Mouse (Mus musculus): ENCODE data around the gene Bhlha15. TPM values are rescaled to one million over a fixed set of nuclear protein-coding genes. Genes with fewer than 3 reads are reported as not detected.

Gene Bhlha15
- polyA plus RNA-seq, 1 experiment from 2014 or later: 0.08 TPM

DNA sequence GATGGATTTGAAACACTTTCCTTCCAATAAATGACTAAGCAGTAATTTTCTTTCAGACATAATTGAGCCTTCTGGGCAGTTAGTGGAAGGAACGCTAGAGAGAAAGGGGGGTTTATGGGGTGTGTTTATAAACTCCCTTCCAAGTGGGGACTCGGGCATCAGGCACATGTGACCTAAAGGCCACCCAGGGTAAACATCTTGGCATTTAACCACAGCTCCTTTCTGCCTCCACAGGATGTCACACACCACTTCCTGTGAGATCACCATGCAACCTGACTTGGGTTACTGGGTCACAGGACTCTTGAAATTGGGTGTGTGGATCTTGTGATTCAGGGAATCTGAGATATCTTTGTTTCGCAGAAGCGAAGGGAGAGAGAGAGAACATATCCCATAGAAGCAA is 31.2 kb downstream of the Bhlha15 start:
- 74% methylated on average over 4 of the region's 4 CpGs for WGBS
- Histone ChIP-seq H3K4me3 (no peak overlapping the region), H3K36me3 (peaks cover 9% of the 10 kb centered on the region; the same call in 1 of the 2 replicates), H3K27me3 (no peaks in the 10 kb centered on the region), H3K9ac (no peak overlapping the region), H3K4me2 (replicated peaks) (no peak overlapping the region), H3K4me1 (peaks cover 20% of the 10 kb centered on the region), H3K9me3 (replicated peaks) (no peaks in the 10 kb centered on the region), H3K27ac (no peak overlapping the region)
- ATAC-seq (ENCODE audit: low FRiP score): no peak

DNA sequence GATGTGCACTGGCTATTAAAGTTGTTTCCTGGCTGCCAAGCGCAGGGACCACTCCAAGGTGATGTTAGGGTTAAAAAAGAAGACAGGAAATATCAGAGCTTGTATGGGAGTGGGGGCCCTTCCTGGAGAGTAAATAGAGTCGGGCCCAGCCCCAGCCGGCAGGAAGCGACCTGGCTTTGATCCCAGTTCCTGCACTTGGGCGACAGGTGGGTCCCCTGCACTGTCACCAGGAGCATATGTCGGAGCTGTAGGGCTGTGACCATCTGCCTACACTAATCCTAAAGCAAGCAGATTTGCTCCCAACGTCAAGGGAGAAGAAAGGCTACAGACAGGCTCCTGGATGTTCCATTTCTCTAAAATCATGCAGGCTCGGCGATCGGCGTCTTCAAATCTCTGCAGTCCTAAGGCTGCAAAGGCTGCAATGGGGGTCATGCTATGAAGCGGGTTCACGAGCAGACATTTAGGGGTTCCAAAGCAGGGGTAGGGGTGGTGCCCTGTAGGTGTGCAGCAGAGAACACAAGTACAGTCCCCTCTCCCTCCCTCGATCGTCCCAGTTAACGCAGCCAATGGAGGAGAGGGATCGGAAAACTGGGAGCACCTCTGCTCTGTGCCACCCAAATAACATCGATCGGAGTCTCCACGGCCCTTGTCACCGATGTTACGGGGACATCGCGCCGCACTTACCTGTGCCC is 32.9 kb downstream of the Bhlha15 start:
- H3K4me1 ChIP-seq: peaks cover 20% of the 10 kb centered on the region
- no peaks in the 10 kb centered on the region for H3K27me3 ChIP-seq
- peak overlapping the region; percentile 77 for H3K4me3 ChIP-seq
- no peaks in the 10 kb centered on the region for H3K9me3 ChIP-seq (replicated peaks)
- H3K27ac ChIP-seq: peak overlapping the region; percentile 26
- ATAC-seq (ENCODE audit: low FRiP score): peak; percentile 81
- H3K9ac ChIP-seq: peak overlapping the region; percentile 83
- H3K4me2 ChIP-seq (replicated peaks): peak overlapping the region; percentile 81
- 0 out of 2 replicates have a peak, but pooled peaks cover 3% of the 10 kb centered on the region for H3K36me3 ChIP-seq
- 4% methylated on average over 25 of the region's 25 CpGs for WGBS

- peak within 1 kb of the TSS; percentile 77 for H3K4me3 ChIP-seq
- WGBS: under 1% methylated on average over 37 of the region's 37 CpGs
- H3K27ac ChIP-seq: peak within 1 kb of the TSS; percentile 73
- H3K4me2 ChIP-seq (replicated peaks): peak within 1 kb of the TSS; percentile 81
- no peaks in the 10 kb centered on the region for H3K9me3 ChIP-seq (replicated peaks)
- no peaks in the 10 kb centered on the region for H3K27me3 ChIP-seq
- H3K4me1 ChIP-seq: peaks cover 20% of the 10 kb centered on the region
- H3K36me3 ChIP-seq: 0 out of 2 replicates have a peak, but pooled peaks cover under 1% of the 10 kb centered on the region
- peak; percentile 96 for ATAC-seq (ENCODE audit: low FRiP score)
- peak within 1 kb of the TSS; percentile 83 for H3K9ac ChIP-seq
These were observed 33.4 kb downstream of the Bhlha15 start, which contains the start of gene Tecpr1 for GRCm38 (mm10) chr5:144223503-144223862. TSS of gene Tecpr1 (minus strand) at chr5:144223615.

GRCm38 (mm10) chr5:144223899-144224816 is 34.1 kb downstream of the Bhlha15 start:
- peak overlapping the region; percentile 76 for H3K9ac ChIP-seq
- H3K27me3 ChIP-seq: no peaks in the 10 kb centered on the region
- no peaks in the 10 kb centered on the region for H3K9me3 ChIP-seq (replicated peaks)
- peak; percentile 46; the same call in 1 of the 2 replicates for ATAC-seq (ENCODE audit: low FRiP score)
- peak overlapping the region; percentile 73 for H3K27ac ChIP-seq
- 24% methylated on average over 18 of the region's 18 CpGs for WGBS
- H3K4me2 ChIP-seq (replicated peaks): peak overlapping the region; percentile 81
- H3K4me3 ChIP-seq: peak overlapping the region; percentile 77
- peaks cover 20% of the 10 kb centered on the region for H3K4me1 ChIP-seq
- no peaks in the 10 kb centered on the region for H3K36me3 ChIP-seq

- no peak for ATAC-seq (ENCODE audit: low FRiP score)
- Histone ChIP-seq H3K27ac (no peak overlapping the region), H3K9me3 (replicated peaks) (no peaks in the 10 kb centered on the region), H3K4me3 (no peak overlapping the region), H3K9ac (no peak overlapping the region), H3K36me3 (no peaks in the 10 kb centered on the region), H3K4me2 (replicated peaks) (no peak overlapping the region), H3K27me3 (no peaks in the 10 kb centered on the region), H3K4me1 (peaks cover 20% of the 10 kb centered on the region)
- WGBS: 25% methylated on average over 11 of the region's 11 CpGs
These were observed 36.1 kb downstream of the Bhlha15 start for GRCm38 (mm10) chr5:144226220-144226619.

GRCm38 (mm10) chr5:144230216-144230615 is 40.1 kb downstream of the Bhlha15 start:
- Histone ChIP-seq H3K4me3 (no peak overlapping the region), H3K9ac (no peak overlapping the region), H3K4me1 (no peaks in the 10 kb centered on the region), H3K27me3 (no peaks in the 10 kb centered on the region), H3K4me2 (replicated peaks) (no peak overlapping the region), H3K9me3 (replicated peaks) (no peaks in the 10 kb centered on the region), H3K27ac (no peak overlapping the region), H3K36me3 (no peaks in the 10 kb centered on the region)
- WGBS: 90% methylated on average over 7 of the region's 7 CpGs
- ATAC-seq (ENCODE audit: low FRiP score): no peak

- H3K4me1 ChIP-seq: no peaks in the 10 kb centered on the region
- H3K27ac ChIP-seq: no peak overlapping the region
- H3K36me3 ChIP-seq: no peaks in the 10 kb centered on the region
- no peak overlapping the region for H3K4me2 ChIP-seq (replicated peaks)
- H3K4me3 ChIP-seq: no peak overlapping the region
- H3K27me3 ChIP-seq: no peaks in the 10 kb centered on the region
- 80% methylated on average over 1 of the region's 1 CpGs for WGBS
- no peak overlapping the region for H3K9ac ChIP-seq
- ATAC-seq (ENCODE audit: low FRiP score): no peak
- no peaks in the 10 kb centered on the region for H3K9me3 ChIP-seq (replicated peaks)
These were observed 41.3 kb downstream of the Bhlha15 start for GRCm38 (mm10) chr5:144231410-144231809.

DNA sequence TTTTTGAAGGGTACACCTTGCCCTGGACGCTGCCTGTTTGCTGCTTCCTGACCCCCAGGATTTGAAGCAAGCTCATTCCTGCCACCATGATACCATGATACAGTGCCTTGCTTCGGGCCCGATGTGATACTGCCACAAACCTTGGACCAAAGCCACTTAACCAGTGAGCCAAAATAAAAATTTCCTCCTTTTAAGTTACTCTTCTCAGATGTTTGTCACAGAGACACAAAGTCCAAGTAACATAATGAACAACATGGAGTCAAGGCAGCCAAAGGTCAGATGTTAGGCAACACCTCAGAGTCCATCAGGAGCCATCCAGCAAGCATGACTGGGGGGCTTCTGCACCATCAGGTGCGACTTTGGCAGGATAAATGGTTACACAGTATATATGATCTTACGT is 42.4 kb downstream of the Bhlha15 start:
- no peaks in the 10 kb centered on the region for H3K4me1 ChIP-seq
- WGBS: 83% methylated on average over 5 of the region's 5 CpGs
- H3K27ac ChIP-seq: no peak overlapping the region
- H3K9me3 ChIP-seq (replicated peaks): no peaks in the 10 kb centered on the region
- no peak overlapping the region for H3K4me3 ChIP-seq
- H3K36me3 ChIP-seq: no peaks in the 10 kb centered on the region
- no peak for ATAC-seq (ENCODE audit: low FRiP score)
- no peaks in the 10 kb centered on the region for H3K27me3 ChIP-seq
- no peak overlapping the region for H3K4me2 ChIP-seq (replicated peaks)
- H3K9ac ChIP-seq: no peak overlapping the region

DNA sequence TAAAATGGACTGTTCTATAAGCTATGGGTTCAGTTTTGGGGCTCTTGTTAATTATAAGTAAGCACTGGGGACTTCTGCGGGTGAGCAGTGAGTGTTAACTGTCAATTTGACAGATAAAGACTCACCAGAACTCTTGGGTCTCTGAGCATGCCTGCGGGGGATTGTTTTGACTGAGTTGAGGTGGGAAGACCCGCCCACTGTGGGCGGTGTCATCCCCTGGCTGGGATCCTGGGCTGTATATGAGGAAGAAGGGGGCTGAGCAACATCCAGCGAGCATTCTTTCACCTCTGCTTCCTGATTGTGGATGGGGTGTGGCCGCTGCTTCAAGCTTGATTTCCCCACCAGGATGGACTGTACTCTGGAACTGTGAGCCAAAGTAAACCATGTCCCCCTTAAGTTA is 44.1 kb downstream of the Bhlha15 start:
- Histone ChIP-seq H3K4me2 (replicated peaks) (no peak overlapping the region), H3K4me3 (no peak overlapping the region), H3K9ac (no peak overlapping the region), H3K4me1 (no peaks in the 10 kb centered on the region), H3K27ac (no peak overlapping the region), H3K36me3 (no peaks in the 10 kb centered on the region), H3K9me3 (replicated peaks) (no peaks in the 10 kb centered on the region), H3K27me3 (no peaks in the 10 kb centered on the region)
- ATAC-seq (ENCODE audit: low FRiP score): no peak
- WGBS: 70% methylated on average over 6 of the region's 6 CpGs

GRCm38 (mm10) chr5:144234714-144235113 is 44.6 kb downstream of the Bhlha15 start:
- Histone ChIP-seq H3K4me3 (no peak overlapping the region), H3K36me3 (no peaks in the 10 kb centered on the region), H3K4me1 (no peaks in the 10 kb centered on the region), H3K9me3 (replicated peaks) (no peaks in the 10 kb centered on the region), H3K27me3 (no peaks in the 10 kb centered on the region), H3K9ac (no peak overlapping the region), H3K4me2 (replicated peaks) (no peak overlapping the region), H3K27ac (no peak overlapping the region)
- WGBS: 89% methylated on average over 7 of the region's 7 CpGs
- no peak for ATAC-seq (ENCODE audit: low FRiP score)

DNA sequence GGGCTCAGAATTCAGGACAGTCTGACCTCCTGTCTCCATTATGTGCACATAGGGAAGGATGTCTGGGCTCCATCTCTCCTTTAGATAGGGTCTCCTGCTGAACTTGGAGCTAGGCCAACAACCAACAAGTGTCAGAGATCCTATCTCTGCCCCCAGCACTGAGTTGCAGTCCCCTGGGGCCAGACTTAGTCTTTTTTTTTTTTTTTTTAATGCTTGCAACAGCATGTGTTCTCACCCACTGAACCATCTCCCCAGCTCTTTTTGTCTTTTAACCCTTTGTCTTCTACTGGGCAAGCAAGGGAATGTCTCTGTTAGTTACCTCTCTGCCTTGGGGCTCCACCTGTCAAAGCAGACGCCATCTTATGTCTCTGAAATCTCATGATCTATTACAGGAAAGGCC is 48.9 kb downstream of the Bhlha15 start:
- no peak overlapping the region for H3K4me2 ChIP-seq (replicated peaks)
- WGBS: 80% methylated on average over 1 of the region's 1 CpGs
- H3K9me3 ChIP-seq (replicated peaks): no peaks in the 10 kb centered on the region
- no peaks in the 10 kb centered on the region for H3K27me3 ChIP-seq
- H3K4me1 ChIP-seq: no peaks in the 10 kb centered on the region
- no peak overlapping the region for H3K27ac ChIP-seq
- no peak overlapping the region for H3K9ac ChIP-seq
- no peak for ATAC-seq (ENCODE audit: low FRiP score)
- no peaks in the 10 kb centered on the region for H3K36me3 ChIP-seq
- H3K4me3 ChIP-seq: no peak overlapping the region

Data from hindbrain, embryonic 12.5 days (tissue).